Mouse (Mus musculus) retina, adult 2 months (tissue): ENCODE results near the gene Ctsm.
"Not testable (repeated sequence)": the region's sequence is repeated elsewhere in the genome, so short reads cannot be mapped to it uniquely, and the experiment has no call there.

Experiments used
- DNase-seq: peaks from one replicate; pipeline ENCODE4 v3.0.0-alpha.2; 2012; ENCODE audit warnings: low read depth, low spot score

Gene Ctsm

DNA sequence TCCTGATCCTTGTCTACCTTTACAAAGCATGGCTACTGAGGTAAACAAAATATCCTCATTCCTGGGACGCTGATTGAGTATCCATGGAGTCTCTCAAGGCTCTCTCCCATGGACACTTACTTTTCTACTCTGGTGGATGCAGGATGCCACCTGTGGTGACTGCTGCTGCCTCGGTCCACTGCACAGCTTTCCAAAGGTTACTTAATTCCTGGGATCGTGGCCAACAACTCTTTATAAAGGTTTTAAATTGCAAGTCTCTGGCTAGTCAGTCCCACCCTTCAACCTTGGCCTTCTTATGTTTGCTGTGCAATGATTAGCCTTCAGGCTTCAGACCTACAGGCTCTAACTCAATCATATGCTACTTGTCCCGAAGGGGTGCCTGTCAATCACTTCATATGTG lies at the start of gene Ctsm:
Gene Ctsm (minus strand): TSS at position 209 of the 400 bp plus-strand sequence.
- DNase-seq: no peak

DNA sequence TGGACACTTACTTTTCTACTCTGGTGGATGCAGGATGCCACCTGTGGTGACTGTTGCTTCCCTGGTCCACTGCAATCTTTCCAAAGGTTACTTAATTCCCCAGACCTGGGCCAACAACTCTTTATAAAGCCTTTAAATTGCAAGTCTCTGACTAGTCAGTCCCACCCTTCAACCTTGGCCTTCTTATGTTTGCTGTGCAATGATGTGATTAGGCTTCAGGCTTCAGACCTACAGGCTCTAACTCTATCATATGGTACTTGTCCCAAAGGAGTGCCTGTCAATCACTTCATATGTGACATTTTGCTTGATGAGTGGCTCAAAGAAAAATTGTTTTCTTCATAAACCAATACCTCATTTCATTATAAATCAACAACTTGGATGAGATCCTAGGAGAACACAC lies 28.4 kb upstream of the Ctsm start, which contains the start of gene Cts3:
Gene Cts3 (minus strand): TSS at position 101 of the 400 bp plus-strand sequence.
- DNase-seq: no peak

- not testable (repeated sequence) for DNase-seq
Measured at GRCm38 (mm10) chr13:61568074-61568473, 26.4 kb upstream of the Ctsm start, which contains the start of gene Gm49352. Gene Gm49352, minus strand, starts transcription at chr13:61568174.
